Mouse (Mus musculus) embryonic fibroblast, embryonic 13.5 days (primary cell): ENCODE results near the gene Psmc5.

ENCODE experiments used
- CTCF ChIP-seq: IDR thresholded peaks from 2 replicates; pipeline ENCODE4 v1.5.1; 2011; ENCODE audit warnings: mild to moderate bottlenecking, control low read depth, low read length, moderate library complexity, borderline replicate concordance; ENCODE audit not compliant: insufficient read depth
- POLR2A ChIP-seq: IDR thresholded peaks from 2 replicates; pipeline ENCODE4 v1.6.1; 2011; ENCODE audit warnings: low read depth, mild to moderate bottlenecking, control low read depth, low read length, moderate library complexity

DNA sequence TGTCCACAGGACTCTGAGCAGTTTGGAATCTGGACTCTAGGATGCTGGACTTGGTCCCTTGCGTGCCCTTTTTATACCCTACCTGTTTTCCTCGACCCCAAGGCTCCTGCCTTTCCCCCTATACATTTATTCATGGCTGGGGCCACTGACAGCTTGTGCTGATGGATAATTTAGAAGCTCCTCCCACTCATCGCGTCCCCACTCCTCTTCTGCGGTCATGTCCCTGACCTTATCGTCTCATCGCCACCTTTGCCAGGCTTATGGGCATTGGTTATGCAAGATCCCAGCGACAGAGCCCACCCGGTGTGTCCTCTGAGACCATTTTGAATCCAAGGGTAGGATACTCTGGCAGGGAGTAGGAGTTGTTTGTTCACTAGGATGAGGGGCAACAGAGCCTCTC lies 45.8 kb downstream of the Psmc5 start, which contains the start of gene Gh:
- TF ChIP-seq POLR2A (no peak), CTCF (no peak)
